Mouse (Mus musculus) CD4-positive, CD25-positive, alpha-beta regulatory T cell, adult 2 months (primary cell): Measurements from ENCODE around the gene Dok1.

Experiments used
- DNase-seq: peaks from one replicate; pipeline ENCODE4 v3.0.0-alpha.2; 2012; ENCODE audit warnings: low read depth, low spot score

The Dok1 gene

DNA sequence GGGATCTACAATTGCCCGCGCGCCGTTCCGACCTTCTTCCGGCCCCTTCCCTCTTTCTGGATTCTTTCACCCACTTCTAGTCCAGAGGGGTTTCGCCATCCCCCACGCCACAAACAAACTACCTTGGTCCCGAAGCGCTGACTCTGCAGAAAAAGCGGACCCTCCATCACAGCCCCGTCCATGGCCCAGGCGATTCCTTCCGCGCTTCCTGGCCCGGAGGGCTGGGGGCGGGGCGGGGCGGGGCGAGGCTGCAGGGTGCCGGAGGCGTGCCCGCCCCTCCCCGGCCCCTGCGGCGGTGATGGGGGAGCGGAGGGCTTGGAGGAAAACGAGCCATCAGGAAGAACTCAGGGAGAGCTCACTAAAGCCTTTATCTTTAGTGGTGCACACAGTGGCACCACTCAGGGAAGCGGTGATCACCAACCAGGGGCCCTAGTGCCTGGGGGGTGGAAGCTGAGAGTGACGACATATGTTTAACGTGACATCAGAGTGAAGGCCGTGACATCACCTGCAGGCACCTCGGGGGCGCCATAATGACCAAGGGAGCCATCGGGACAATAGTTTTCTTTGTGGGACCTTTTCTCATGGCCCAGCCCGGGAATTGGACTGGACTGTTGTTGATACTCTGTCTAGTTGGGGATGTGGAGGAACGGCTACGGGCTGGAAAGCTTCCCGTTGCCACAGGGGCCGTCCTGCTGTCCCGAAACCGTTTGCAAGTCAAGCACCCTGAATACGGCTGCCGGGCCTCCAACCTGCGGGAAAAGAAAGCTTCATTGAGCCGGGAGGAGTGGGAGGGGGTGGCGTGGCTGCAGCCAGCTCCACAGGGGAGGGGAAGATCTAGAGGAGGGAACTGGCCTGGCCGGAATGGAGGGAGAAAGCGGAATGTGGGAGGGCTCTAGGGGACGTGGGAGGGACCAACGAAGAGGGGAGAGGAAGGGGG is at the start of gene Dok1, which contains the start of gene Loxl3:
Dok1 (minus strand) TSS at position 223 of the 937 bp plus-strand sequence.
Loxl3 (plus strand) TSS at position 925 of the 937 bp plus-strand sequence.
- DNase-seq = peak; percentile 84

DNA sequence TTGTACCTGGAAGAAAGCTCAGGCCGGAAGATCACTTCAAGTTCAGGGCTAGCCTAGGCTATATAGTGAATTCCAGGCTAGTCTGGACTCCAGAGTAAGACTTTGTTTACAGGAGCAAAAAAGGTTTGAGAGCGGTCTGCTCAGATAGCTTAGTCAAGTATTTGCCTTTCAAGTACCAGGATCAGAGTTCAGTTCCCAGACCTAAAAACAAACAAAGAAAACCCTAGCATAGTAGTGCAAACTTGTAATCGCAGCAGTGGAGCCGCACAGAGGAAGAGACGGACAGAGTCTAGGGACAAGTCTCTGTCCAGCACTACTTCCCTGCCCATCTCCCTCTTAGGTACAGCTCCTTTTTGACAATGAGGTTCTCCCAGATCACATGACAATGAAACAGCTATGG is 46.9 kb upstream of the Dok1 start:
- no peak for DNase-seq

DNA sequence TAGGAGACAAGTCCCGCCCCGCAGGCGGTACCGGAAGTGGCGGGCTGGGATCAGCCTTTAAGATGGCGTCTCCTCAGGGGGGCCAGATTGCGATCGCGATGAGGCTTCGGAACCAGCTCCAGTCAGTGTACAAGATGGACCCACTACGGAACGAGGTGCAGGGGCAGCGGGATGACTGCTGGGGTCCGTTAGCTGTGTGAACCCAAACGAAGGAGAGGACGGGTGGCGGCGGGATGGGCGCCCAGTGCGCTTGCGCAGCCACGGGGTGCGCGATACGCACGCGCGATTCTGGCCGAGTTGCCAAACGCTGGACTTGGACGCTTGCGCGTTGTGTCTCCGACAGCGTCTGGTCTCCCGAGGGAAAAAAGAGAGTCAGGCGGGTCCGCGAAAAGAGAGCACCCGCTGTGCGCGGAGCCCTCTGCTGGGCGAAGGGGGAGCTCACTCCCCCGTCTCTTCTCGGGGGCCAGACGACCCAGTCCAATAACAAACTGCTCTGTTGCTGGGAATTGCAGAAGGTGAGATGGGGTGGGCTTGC is 45.1 kb upstream of the Dok1 start:
- peak; percentile 99 for DNase-seq

DNA sequence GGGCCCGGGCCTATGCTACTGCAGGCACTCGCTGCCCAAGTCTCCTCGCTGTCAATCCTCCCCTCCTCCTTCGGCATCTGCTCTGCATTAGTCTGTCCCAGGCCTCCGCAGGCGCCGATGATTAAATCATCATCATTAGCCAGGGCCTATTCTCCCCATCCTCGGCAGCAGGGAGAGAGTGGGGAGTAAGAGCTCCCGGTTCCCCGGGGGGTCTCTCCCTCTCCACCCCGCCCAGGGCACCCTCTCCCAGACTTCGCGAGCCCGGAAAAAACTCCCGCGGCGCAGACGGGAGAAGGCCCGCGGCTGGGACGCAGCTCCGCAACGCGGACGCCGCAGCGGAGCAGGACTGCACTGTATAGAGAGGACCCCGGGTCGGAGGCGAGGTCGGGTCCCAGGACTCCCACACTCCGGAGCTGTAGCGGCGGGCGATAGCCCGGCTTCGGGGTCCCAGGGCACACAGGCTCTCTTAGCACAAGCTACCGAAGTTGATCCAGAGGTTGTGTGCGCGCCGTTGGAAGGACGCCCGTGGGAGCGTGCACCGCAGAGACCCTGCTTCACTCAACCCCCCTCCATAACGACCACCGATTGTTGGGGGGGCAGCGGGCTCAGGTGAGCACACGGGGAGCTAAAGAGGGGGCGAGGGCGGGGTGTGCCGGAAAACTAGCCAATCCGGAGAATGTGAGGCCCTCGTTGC is 44.5 kb upstream of the Dok1 start, which contains the start of gene Pcgf1:
Pcgf1 (plus strand) TSS at position 240 of the 694 bp plus-strand sequence.
- peak; percentile 50 for DNase-seq

DNA sequence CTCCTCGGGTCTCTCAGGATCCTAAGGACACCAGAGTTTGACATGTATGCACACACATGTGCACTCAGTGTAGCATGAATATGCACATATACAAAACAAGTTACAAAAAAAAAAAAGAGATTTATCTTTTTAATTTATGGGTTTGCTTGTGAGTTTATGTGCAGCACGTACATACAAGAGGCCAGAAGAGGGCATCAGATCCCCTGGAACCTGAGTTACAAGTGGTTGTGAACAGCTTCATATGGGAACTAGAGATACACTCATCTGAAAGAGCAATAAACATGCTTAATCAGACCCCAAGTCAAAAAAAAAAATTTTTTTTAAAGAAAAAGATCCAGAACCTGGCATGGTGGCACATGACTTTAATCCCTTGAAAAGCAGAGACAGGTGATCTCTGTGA is 41.7 kb upstream of the Dok1 start:
- DNase-seq = peak; percentile 71

DNA sequence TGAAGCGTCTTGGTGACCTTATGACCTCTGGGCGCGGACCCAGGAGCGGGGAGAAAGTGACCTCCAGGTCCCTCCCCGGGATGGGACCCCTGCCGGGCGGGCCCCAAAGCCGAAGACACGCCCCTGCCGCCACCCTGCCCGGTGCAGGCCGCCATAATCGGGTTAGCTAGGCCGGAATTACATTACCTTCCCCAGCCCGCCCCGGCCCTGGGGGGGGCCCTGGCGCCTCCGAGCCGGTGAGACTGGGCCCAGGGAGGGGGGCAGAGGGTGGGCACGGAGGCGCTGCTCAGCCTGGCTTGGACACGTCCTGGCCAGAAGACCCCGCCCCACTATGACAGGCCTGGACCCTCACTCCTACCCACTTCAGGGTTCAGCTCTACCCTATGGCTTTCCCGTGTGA is 37.9 kb upstream of the Dok1 start:
- DNase-seq = no peak

DNA sequence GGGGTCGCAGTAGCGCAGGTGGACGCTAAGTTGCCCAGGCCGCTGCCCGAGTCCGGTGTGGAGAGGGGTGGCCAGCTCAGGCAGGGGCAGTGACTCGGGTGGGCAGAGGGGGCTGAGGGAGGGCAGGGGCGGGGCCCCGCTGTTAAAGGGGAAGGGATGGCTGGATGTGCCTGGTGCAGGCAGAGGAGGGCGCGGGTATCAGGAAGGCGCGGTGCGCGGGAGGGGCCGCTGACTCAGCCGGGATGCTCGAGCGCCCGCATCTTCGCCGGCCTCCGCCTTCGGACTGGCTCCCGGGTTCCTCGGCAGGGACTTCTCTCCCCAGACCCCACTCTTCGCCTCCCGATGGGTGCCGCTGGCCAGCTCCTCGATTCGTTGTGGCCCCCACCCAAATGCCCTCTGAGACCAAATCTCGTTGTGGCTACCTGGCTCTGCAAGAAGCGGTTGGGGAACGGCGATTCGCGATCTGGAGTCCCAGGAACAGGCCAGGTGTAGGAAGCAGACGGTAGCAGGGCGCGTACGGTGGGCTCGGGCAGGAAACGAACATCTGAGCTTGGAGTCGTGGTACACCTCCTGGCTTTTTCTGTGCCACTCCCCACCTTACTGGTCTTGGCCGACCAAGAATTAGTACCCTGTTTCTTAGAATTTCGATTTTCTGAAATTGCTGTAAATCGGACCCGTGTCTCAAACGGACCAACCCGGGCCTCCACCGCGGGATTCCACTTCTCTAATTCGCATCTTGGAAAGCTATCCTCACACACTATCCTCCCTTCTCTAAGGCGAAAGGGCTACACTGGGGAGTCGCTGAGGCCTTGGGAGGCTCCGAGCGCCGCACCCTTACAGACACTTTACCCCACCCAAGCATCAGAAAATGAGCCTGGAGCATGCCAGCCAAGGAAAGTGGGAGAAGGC is 37.3 kb upstream of the Dok1 start:
- peak; percentile 47 for DNase-seq

DNA sequence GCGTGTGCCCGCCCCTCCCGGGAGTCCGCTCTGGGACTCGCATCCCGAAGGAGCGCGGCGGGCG is 36.8 kb upstream of the Dok1 start, which contains the start of gene Tlx2:
Tlx2 (minus strand) TSS at position 47 of the 64 bp plus-strand sequence.
- no peak for DNase-seq

DNA sequence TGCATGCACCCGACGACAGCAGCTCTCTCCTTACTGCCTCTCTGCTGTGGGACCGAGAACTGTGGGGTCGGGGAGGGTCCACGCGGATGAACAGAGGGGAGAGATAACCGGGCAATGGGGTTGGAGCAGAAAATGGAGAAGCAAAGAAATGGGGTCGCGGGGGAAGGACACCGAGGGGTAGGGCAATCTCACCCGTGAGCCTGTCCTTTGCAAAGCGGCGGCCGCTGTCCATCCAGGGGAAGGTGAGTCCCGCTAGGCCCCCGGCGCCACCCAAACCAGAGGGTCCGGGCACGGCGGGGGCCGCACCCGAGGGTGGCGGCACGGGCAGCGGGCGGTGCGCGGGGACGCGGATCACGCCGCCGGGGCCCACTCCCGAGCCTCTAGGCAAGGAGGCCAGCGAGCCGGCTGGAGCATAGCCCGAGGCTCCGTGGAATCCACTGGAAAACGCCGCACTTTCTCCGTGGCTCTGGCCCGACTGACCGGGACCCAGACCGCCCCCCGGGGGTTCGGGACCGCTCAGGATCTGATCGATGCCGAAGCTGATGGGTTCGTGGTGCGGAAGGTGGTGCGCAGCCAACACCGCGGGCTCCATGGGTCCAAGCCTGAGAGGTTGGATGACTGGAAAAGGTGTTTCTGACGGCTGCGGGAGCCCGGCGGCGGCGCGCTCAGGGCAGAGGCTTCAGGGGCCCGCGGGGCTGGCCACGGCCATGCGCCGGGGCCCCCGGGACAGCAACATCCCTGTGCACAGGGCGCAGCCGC is 36.4 kb upstream of the Dok1 start:
- DNase-seq = peak; percentile 27

DNA sequence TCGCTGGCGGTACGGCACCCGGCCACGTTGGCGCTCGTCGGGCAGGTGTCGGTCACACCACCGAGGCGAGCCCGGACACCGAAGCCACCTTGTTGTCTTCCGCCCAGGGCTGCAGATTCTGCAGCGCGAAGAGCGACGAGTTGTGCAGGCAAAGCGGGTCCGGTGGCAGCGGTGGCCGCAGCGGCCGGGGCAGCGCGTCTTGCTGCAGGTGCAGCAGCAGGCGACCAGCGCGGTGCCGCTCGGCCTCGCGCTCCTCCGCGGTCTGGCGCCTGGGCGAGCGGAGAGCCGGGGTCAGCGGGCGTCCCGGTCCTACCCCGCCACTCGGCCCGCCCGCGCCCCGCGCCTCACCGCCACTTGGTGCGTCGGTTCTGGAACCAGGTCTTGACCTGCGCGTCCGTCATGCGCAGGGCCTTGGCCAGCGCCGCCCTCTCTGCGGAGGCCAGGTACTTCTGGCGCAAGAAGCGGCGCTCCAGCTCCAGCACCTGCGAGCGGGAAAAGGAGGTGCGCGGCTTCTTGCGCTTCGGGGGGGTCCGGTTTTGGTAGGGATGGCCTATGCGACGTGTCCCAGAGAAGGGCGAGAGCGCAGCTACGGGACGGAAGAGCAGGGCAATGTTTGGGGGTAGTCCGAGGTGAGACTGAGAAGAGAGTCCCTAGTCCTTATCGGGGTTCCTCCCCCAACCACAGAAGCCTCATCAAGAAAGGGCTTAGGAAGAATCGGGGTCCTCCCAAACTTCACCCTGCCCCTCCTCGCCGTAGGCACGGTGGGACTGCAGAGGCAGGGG is 35.6 kb upstream of the Dok1 start:
- peak; percentile 26 for DNase-seq

DNA sequence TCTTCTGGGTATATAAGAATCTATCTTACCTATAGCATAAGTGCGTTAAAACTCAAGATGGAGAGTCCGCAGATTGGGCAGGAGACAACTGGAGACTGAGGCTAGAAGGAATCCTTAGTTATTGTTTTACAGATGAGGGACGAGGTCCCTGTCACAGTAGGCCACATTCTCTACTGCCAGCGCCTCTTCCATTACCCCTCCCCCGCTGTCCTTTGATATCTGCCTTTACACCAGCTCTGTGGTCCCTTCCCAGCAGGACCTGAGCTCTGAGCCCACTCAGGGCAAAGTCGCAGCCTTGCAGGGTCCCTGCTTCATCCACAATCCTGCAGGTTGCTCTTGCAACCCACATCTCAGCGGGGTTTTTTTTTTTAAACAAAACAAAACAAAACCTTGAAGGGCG is 35.0 kb upstream of the Dok1 start:
- no peak for DNase-seq

DNA sequence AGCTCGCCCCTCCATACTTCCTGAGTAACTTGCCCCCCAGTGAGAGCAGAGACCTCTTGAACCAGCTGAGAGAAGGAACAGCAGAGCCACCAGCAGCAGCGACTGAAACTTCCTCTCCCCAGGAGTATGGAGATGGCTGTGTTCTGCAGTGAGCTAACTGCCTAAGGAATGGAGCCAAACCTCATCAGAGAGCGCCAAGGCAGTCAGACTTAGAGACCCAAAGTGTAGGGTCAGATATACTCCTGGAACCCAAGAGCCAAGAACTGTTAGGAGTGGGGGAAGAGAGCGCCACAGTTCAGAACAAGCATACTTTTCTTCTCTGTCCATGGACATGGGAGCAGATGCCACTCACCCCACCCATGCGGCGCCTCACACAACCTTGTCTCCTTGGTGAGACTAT is 33.2 kb upstream of the Dok1 start:
- no peak for DNase-seq

DNA sequence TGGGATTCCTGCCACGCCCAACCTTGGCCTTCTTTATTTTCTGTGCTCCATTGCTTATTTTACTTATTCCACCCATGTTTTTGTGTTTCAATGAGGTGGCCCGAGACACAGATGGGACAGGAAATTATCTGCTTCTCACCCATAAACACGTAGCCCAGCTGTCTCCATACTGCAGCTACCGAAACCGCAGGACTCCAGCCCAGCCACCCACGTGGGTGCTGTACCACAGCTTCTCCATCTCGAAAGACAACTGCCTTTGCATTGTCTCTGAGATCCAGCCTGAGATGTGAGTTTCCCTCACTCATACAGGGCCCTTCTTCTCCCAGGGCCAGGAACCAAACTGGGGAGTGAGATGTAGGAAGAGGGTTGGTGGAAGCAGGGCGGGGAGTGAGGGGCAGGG is 32.7 kb upstream of the Dok1 start:
- DNase-seq = peak; percentile 45

DNA sequence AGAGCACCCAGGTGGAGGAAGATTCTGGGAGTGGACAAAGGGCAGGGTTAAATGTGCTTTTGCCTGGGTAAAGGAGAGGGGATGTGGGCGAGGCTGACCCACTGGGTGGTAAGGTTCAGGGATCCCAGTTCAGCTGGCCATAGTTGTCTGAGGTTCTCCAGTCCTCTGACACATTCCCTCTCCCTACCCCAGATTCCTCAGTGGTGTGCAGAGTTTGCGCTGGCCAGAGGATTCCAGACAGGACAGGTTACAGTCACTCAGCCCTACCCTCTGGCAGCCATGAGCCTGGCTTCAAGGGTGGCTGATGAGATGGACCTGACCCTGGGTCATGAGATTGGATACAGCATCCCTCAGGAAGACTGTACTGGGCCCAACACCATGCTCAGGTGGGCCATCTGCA is 25.5 kb upstream of the Dok1 start:
- no peak for DNase-seq

DNA sequence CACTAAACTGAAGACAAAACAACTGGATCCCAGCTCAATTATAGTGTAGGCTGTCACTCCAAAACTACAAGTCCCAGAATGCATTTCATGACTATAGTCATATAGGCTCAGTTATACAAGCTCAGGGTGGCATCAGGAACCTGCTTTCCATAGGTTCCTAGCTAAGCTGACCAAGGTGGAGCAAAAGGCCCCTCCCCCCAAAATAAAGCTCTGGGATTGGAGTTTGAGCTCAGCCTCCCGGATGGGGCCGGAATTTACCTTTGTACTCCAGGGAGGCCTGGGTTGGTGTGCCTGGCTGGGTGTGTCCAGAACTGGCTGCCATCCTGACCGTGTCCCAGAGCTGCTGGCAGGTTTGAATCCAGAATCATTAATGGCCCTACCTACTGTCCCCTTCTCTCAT is 24.5 kb upstream of the Dok1 start, which contains the start of gene Dqx1:
Dqx1 (plus strand) TSS at position 55 of the 400 bp plus-strand sequence.
- peak; percentile 35 for DNase-seq

DNA sequence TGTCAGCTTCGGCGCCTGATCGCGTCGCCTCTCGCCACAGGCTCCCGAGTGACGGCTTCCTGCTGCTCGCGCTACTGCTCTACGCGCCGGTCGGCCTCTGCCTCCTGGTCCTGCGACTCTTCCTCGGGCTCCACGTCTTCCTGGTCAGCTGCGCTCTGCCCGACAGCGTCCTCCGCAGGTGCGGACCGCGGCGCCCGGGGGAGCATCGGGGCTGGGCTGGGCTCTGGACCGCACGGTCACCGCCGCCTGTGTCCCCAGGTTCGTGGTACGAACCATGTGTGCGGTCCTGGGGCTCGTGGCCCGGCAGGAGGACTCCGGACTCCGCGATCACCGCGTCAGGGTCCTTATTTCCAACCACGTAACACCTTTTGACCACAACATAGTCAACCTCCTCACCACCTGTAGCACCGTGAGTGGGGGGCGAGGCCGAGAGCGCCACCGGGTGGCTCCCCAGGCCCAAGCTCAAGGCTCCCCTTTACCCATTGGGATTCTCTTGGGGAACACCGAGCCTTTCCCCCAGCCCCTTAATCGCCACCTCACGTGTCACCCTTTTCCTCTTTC is 21.7 kb upstream of the Dok1 start, which contains the start of gene Htra2:
Htra2 (minus strand) TSS at position 403 of the 561 bp plus-strand sequence.
- peak; percentile 58 for DNase-seq

DNA sequence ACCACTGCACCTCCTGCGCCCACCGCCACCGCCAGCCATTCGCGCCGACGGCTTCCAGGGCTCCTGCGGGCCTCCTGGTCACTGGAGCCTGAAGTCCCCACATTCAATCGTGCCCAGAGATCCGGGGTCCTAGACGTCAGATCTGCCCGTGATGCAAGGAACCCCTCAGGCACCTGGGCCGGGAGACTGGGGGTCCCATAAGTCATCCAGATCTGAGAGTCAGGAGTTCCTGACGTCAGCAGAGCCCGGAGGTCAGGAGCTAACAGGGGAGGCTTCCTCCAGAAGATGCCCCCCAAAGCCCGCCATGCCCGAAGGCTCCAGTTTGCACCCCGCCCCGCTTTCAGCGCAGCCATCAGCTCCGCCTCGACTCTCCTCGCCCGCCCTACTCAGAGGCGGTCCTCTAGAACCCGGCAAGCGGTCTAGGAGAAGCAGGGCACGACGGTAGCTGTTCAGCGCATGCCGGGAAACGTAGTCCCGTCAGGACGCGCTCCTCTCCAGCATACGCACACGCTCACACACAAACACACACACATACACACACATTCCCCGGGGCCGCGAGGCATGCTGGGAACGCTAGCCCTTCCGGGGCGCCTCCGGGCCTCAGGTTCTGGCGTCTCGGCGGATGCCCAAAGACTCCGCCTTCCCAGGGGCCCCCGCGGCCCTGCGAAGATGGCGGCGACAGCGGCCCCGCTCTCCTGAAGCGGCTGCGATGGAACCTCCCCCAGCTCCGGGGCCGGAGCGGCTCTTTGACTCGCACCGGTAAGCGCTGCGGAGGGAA is 21.0 kb upstream of the Dok1 start, which contains the start of gene Aup1:
Aup1 (plus strand) TSS at position 448 of the 778 bp plus-strand sequence.
- peak; percentile 99 for DNase-seq

DNA sequence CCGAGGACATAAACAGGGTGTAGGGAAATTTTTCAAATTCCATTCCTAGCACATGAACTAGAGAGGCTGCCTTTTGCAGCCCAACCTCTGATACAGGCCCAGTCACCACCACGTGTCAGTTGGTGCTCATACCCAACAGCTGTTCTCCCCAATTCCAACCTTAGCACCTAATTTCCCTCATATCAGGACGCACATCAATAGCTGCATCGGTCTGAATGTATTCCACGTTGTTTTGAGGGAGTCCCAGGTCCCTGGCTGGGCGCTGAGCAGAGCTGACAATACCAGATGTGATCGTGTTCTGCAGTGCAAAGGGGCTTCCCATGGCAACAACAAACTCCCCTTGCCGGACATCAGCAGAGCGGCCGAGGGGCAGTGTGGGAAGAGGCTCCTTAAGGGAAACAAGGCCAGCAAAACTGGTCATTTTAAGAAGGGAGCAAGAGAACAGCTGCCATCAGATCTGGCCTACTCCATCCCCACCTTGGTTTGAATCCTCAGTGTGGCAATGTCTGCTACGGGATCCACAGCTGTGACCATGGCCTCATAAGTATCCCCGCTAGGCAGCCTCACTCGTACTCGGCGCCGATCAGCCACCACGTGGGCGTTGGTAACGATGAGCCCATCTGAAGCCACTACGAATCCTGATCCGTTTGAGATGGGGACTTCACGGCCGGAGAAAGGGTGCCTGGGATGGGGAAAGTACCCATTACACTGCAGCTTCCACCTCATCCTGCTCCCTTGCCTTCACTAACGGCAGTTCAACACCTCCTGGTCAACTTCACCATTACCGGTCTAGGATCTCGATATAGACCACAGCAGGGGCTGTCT is 20.1 kb upstream of the Dok1 start:
- peak; percentile 71 for DNase-seq
